Mouse (Mus musculus): ENCODE measurements around the gene Golga5. TPM values are rescaled to one million over a fixed set of nuclear protein-coding genes. Genes with fewer than 3 reads are reported as not detected.

Gene Golga5
- polyA plus RNA-seq, 1 experiment, result 7.3 TPM

GRCm38 (mm10) chr12:102423625-102424024, 45.3 kb upstream of the Golga5 start:
- TF ChIP-seq MYOG (IDR thresholded peaks at IDR 0.05; ENCODE audit: control insufficient read depth, extremely low read depth, insufficient read length) (no peak), FOSL1 (IDR thresholded peaks at IDR 0.05; ENCODE audit: insufficient read depth, low read length, poor library complexity, severe bottlenecking) (no peak), MAX (IDR thresholded peaks at IDR 0.05) (no peak), USF1 (IDR thresholded peaks at IDR 0.05; ENCODE audit: low read depth) (no peak), MYOD1 (IDR thresholded peaks at IDR 0.05; ENCODE audit: control insufficient read depth, insufficient read length, low read depth) (no peak), CEBPB (IDR thresholded peaks at IDR 0.05; ENCODE audit: low read depth) (no peak)
- Histone ChIP-seq H3K79me2 (ENCODE audit: control insufficient read depth, insufficient read depth) (no peaks in the 10 kb centered on the region), H3ac (ENCODE audit: control insufficient read depth, insufficient read length, low read depth) (no peak overlapping the region), H3K79me3 (ENCODE audit: low read depth) (no peaks in the 10 kb centered on the region), H3K4me3 (ENCODE audit: insufficient read depth, poor library complexity, severe bottlenecking) (no peak overlapping the region), H3K27me3 (ENCODE audit: control insufficient read depth, insufficient read depth, insufficient read length) (no peaks in the 10 kb centered on the region), H3K36me3 (ENCODE audit: control insufficient read depth, insufficient read depth) (peaks cover 9% of the 10 kb centered on the region)

- no peak for TF ChIP-seq FOSL1 (IDR thresholded peaks at IDR 0.05; ENCODE audit: insufficient read depth, low read length, poor library complexity, severe bottlenecking)
- TF ChIP-seq USF1 (IDR thresholded peaks at IDR 0.05; ENCODE audit: low read depth), result no peak
- TF ChIP-seq CEBPB (IDR thresholded peaks at IDR 0.05; ENCODE audit: low read depth), result no peak
- no peak for TF ChIP-seq MYOD1 (IDR thresholded peaks at IDR 0.05; ENCODE audit: control insufficient read depth, insufficient read length, low read depth)
- TF ChIP-seq MYOG (IDR thresholded peaks at IDR 0.05; ENCODE audit: control insufficient read depth, extremely low read depth, insufficient read length), result no peak
- TF ChIP-seq MAX (IDR thresholded peaks at IDR 0.05), result no peak
- no peak for TF ChIP-seq CTCF (IDR thresholded peaks at IDR 0.05; ENCODE audit: control insufficient read depth, insufficient read depth, insufficient read length)
- H3K36me3 ChIP-seq (ENCODE audit: control insufficient read depth, insufficient read depth), result peaks cover 9% of the 10 kb centered on the region
- H3K27me3 ChIP-seq (ENCODE audit: control insufficient read depth, insufficient read depth, insufficient read length), result no peaks in the 10 kb centered on the region
- no peak overlapping the region for H3ac ChIP-seq (ENCODE audit: control insufficient read depth, insufficient read length, low read depth)
- no peaks in the 10 kb centered on the region for H3K79me3 ChIP-seq (ENCODE audit: low read depth)
- no peak overlapping the region for H3K4me3 ChIP-seq (ENCODE audit: insufficient read depth, poor library complexity, severe bottlenecking)
- no peaks in the 10 kb centered on the region for H3K79me2 ChIP-seq (ENCODE audit: control insufficient read depth, insufficient read depth)
Observed at GRCm38 (mm10) chr12:102424456-102424855, 44.5 kb upstream of the Golga5 start.

GRCm38 (mm10) chr12:102425048-102425578, 43.8 kb upstream of the Golga5 start:
- H3ac ChIP-seq (ENCODE audit: control insufficient read depth, insufficient read length, low read depth), result no peak overlapping the region
- H3K79me2 ChIP-seq (ENCODE audit: control insufficient read depth, insufficient read depth), result no peaks in the 10 kb centered on the region
- TF ChIP-seq CTCF (IDR thresholded peaks at IDR 0.05; ENCODE audit: control insufficient read depth, insufficient read depth, insufficient read length), result no peak
- no peak for TF ChIP-seq MYOG (IDR thresholded peaks at IDR 0.05; ENCODE audit: control insufficient read depth, extremely low read depth, insufficient read length)
- TF ChIP-seq FOSL1 (IDR thresholded peaks at IDR 0.05; ENCODE audit: insufficient read depth, low read length, poor library complexity, severe bottlenecking), result no peak
- TF ChIP-seq MAX (IDR thresholded peaks at IDR 0.05), result no peak
- no peak for TF ChIP-seq CEBPB (IDR thresholded peaks at IDR 0.05; ENCODE audit: low read depth)
- no peak for TF ChIP-seq USF1 (IDR thresholded peaks at IDR 0.05; ENCODE audit: low read depth)
- no peak for TF ChIP-seq MYOD1 (IDR thresholded peaks at IDR 0.05; ENCODE audit: control insufficient read depth, insufficient read length, low read depth)
- no peaks in the 10 kb centered on the region for H3K79me3 ChIP-seq (ENCODE audit: low read depth)
- H3K4me3 ChIP-seq (ENCODE audit: insufficient read depth, poor library complexity, severe bottlenecking), result no peak overlapping the region
- peaks cover 9% of the 10 kb centered on the region for H3K36me3 ChIP-seq (ENCODE audit: control insufficient read depth, insufficient read depth)
- no peaks in the 10 kb centered on the region for H3K27me3 ChIP-seq (ENCODE audit: control insufficient read depth, insufficient read depth, insufficient read length)

GRCm38 (mm10) chr12:102426285-102426684, 42.6 kb upstream of the Golga5 start:
- H3K4me3 ChIP-seq (ENCODE audit: insufficient read depth, poor library complexity, severe bottlenecking), result no peak overlapping the region
- no peaks in the 10 kb centered on the region for H3K79me3 ChIP-seq (ENCODE audit: low read depth)
- H3K27me3 ChIP-seq (ENCODE audit: control insufficient read depth, insufficient read depth, insufficient read length), result no peaks in the 10 kb centered on the region
- H3K79me2 ChIP-seq (ENCODE audit: control insufficient read depth, insufficient read depth), result peaks cover 9% of the 10 kb centered on the region
- H3ac ChIP-seq (ENCODE audit: control insufficient read depth, insufficient read length, low read depth), result no peak overlapping the region
- peaks cover 9% of the 10 kb centered on the region for H3K36me3 ChIP-seq (ENCODE audit: control insufficient read depth, insufficient read depth)
- TF ChIP-seq MYOD1 (IDR thresholded peaks at IDR 0.05; ENCODE audit: control insufficient read depth, insufficient read length, low read depth) (no peak), FOSL1 (IDR thresholded peaks at IDR 0.05; ENCODE audit: insufficient read depth, low read length, poor library complexity, severe bottlenecking) (peak; percentile 74), MAX (IDR thresholded peaks at IDR 0.05) (peak; percentile 87)

GRCm38 (mm10) chr12:102429656-102430055, 39.3 kb upstream of the Golga5 start:
- Histone ChIP-seq H3K79me2 (ENCODE audit: control insufficient read depth, insufficient read depth) (peaks cover 38% of the 10 kb centered on the region), H3K79me3 (ENCODE audit: low read depth) (no peaks in the 10 kb centered on the region), H3K27me3 (ENCODE audit: control insufficient read depth, insufficient read depth, insufficient read length) (no peaks in the 10 kb centered on the region), H3K36me3 (ENCODE audit: control insufficient read depth, insufficient read depth) (no peaks in the 10 kb centered on the region), H3K4me3 (ENCODE audit: insufficient read depth, poor library complexity, severe bottlenecking) (no peak overlapping the region), H3ac (ENCODE audit: control insufficient read depth, insufficient read length, low read depth) (no peak overlapping the region)
- TF ChIP-seq CTCF (IDR thresholded peaks at IDR 0.05; ENCODE audit: control insufficient read depth, insufficient read depth, insufficient read length), result no peak
- TF ChIP-seq USF1 (IDR thresholded peaks at IDR 0.05; ENCODE audit: low read depth), result peak; percentile 23

GRCm38 (mm10) chr12:102430228-102430627, 38.7 kb upstream of the Golga5 start:
- Histone ChIP-seq H3ac (ENCODE audit: control insufficient read depth, insufficient read length, low read depth) (no peak overlapping the region), H3K79me3 (ENCODE audit: low read depth) (peaks cover 1% of the 10 kb centered on the region), H3K36me3 (ENCODE audit: control insufficient read depth, insufficient read depth) (no peaks in the 10 kb centered on the region), H3K79me2 (ENCODE audit: control insufficient read depth, insufficient read depth) (peaks cover 38% of the 10 kb centered on the region), H3K27me3 (ENCODE audit: control insufficient read depth, insufficient read depth, insufficient read length) (no peaks in the 10 kb centered on the region), H3K4me3 (ENCODE audit: insufficient read depth, poor library complexity, severe bottlenecking) (no peak overlapping the region)
- TF ChIP-seq USF1 (IDR thresholded peaks at IDR 0.05; ENCODE audit: low read depth) (no peak), CEBPB (IDR thresholded peaks at IDR 0.05; ENCODE audit: low read depth) (peak; percentile 41)

Data from C2C12 (cell line).